Mouse (Mus musculus) embryonic facial prominence, embryonic 12.5 days (tissue): ENCODE measurements around the gene Dcun1d5. TPM values are rescaled to one million over a fixed set of nuclear protein-coding genes. Genes with fewer than 3 reads are reported as not detected.

Experiments
- ATAC-seq: fragments of 200-750 bp; cut with Nextera tagmentation; 2 replicates; pipeline ENCODE4 v1.8.0; 2017; ENCODE audit not compliant: insufficient number of reproducible peaks, insufficient read depth, low FRiP score, low TSS enrichment
- H3K27ac ChIP-seq: fragments of 300-500 bp; sonication (generic); 2 replicates; pipeline ENCODE4 v1.5.1; 2016; ENCODE audit warnings: mild to moderate bottlenecking
- H3K27me3 ChIP-seq: fragments of 300-500 bp; sonication (generic); 2 replicates; pipeline ENCODE4 v1.6.1; 2016; ENCODE audit warnings: mild to moderate bottlenecking, moderate library complexity
- H3K36me3 ChIP-seq: fragments of 300-500 bp; sonication (generic); 2 replicates; pipeline ENCODE4 v1.6.1; 2016; ENCODE audit warnings: mild to moderate bottlenecking
- H3K4me1 ChIP-seq: fragments of 300-500 bp; sonication (generic); 2 replicates; pipeline ENCODE4 v1.6.1; 2016
- H3K4me2 ChIP-seq: fragments of 300-500 bp; sonication (generic); replicated peaks from 2 replicates; pipeline ENCODE4 v1.6.1; 2016; ENCODE audit warnings: mild to moderate bottlenecking, moderate library complexity
- H3K4me3 ChIP-seq: fragments of 300-500 bp; sonication (generic); 2 replicates; pipeline ENCODE4 v1.5.1; 2016; ENCODE audit warnings: mild to moderate bottlenecking
- H3K9ac ChIP-seq: fragments of 300-500 bp; sonication (generic); 2 replicates; pipeline ENCODE4 v1.6.1; 2016; ENCODE audit warnings: mild to moderate bottlenecking, moderate library complexity
- H3K9me3 ChIP-seq: fragments of 300-500 bp; sonication (generic); 2 replicates; pipeline ENCODE4 v1.6.1; 2016; ENCODE audit warnings: mild to moderate bottlenecking, moderate library complexity
- WGBS: fragments of 180-500 bp; shearing (Covaris S2); methylation state at CpG from one replicate; pipeline ENCODE4 v1.1.7; 2016; 5-methylcytosine and 5-hydroxymethylcytosine counted together
- polyA plus RNA-seq: library from polyadenylated mRNA; unstranded; fragments of >200 nt; fragmentation: Nextera tagmentation; extraction: Ambion mirVana; gene quantifications from 2 replicates; pipeline ENCODE4 v1.2.1, GENCODE M21; 2016

The Dcun1d5 gene
- polyA plus RNA-seq, 1 experiment from 2014 or later = 165 TPM

GRCm38 (mm10) chr9:7221024-7221423, 36.7 kb downstream of the Dcun1d5 start:
- H3K4me2 ChIP-seq = no peak overlapping the region
- no peak for ATAC-seq
- no peak overlapping the region for H3K9ac ChIP-seq
- no peaks in the 10 kb centered on the region for H3K4me1 ChIP-seq
- WGBS = 89% methylated on average over 5 of the region's 5 CpGs
- H3K27ac ChIP-seq = no peak overlapping the region
- no peaks in the 10 kb centered on the region for H3K27me3 ChIP-seq
- H3K36me3 ChIP-seq = no peaks in the 10 kb centered on the region
- H3K9me3 ChIP-seq = no peaks in the 10 kb centered on the region
- no peak overlapping the region for H3K4me3 ChIP-seq

GRCm38 (mm10) chr9:7221460-7221859, 37.1 kb downstream of the Dcun1d5 start:
- Histone ChIP-seq H3K27ac (no peak overlapping the region), H3K4me2 (no peak overlapping the region), H3K36me3 (no peaks in the 10 kb centered on the region), H3K4me3 (no peak overlapping the region), H3K9ac (no peak overlapping the region), H3K27me3 (no peaks in the 10 kb centered on the region), H3K4me1 (no peaks in the 10 kb centered on the region), H3K9me3 (no peaks in the 10 kb centered on the region)
- 80% methylated on average over 7 of the region's 7 CpGs for WGBS
- no peak for ATAC-seq

- H3K9me3 ChIP-seq = no peaks in the 10 kb centered on the region
- no peak overlapping the region for H3K9ac ChIP-seq
- H3K4me1 ChIP-seq = no peaks in the 10 kb centered on the region
- H3K27me3 ChIP-seq = no peaks in the 10 kb centered on the region
- 94% methylated on average over 1 of the region's 1 CpGs for WGBS
- no peak overlapping the region for H3K27ac ChIP-seq
- ATAC-seq = no peak
- no peak overlapping the region for H3K4me3 ChIP-seq
- H3K36me3 ChIP-seq = no peaks in the 10 kb centered on the region
- H3K4me2 ChIP-seq = no peak overlapping the region
Measured at GRCm38 (mm10) chr9:7238619-7239018, 54.3 kb downstream of the Dcun1d5 start.

- WGBS = 71% methylated on average over 2 of the region's 2 CpGs
- no peaks in the 10 kb centered on the region for H3K36me3 ChIP-seq
- no peaks in the 10 kb centered on the region for H3K4me1 ChIP-seq
- no peaks in the 10 kb centered on the region for H3K27me3 ChIP-seq
- no peaks in the 10 kb centered on the region for H3K9me3 ChIP-seq
- H3K4me2 ChIP-seq = no peak overlapping the region
- no peak overlapping the region for H3K27ac ChIP-seq
- H3K4me3 ChIP-seq = no peak overlapping the region
- no peak for ATAC-seq
- no peak overlapping the region for H3K9ac ChIP-seq
Measured at GRCm38 (mm10) chr9:7239967-7240366, 55.6 kb downstream of the Dcun1d5 start.

- H3K27ac ChIP-seq = no peak overlapping the region
- H3K4me2 ChIP-seq = no peak overlapping the region
- H3K4me3 ChIP-seq = no peak overlapping the region
- H3K9ac ChIP-seq = no peak overlapping the region
- WGBS = 79% methylated on average over 1 of the region's 1 CpGs
- no peaks in the 10 kb centered on the region for H3K4me1 ChIP-seq
- no peaks in the 10 kb centered on the region for H3K27me3 ChIP-seq
- no peaks in the 10 kb centered on the region for H3K36me3 ChIP-seq
- no peak for ATAC-seq
- no peaks in the 10 kb centered on the region for H3K9me3 ChIP-seq
Measured at GRCm38 (mm10) chr9:7252797-7253654, 68.7 kb downstream of the Dcun1d5 start.

Other genes with a start within 250 kb of the Dcun1d5 start
- 22.8 and 24.9 TPM in 2 replicates for gene Dync2h1, start 74 bp upstream of the Dcun1d5 start, polyA plus RNA-seq
- not detected in 2 replicates for gene Mmp13, start 88.0 kb downstream of the Dcun1d5 start, polyA plus RNA-seq
- not detected in 2 replicates for gene Mmp12, start 159.9 kb downstream of the Dcun1d5 start, polyA plus RNA-seq
- gene Mmp1b, start 203.5 kb downstream of the Dcun1d5 start, polyA plus RNA-seq = not detected in 2 replicates